8 mouse cellular contexts compared by ENCODE assay signal in genomic region chr16:18210701-18211416, GRCm38 (mm10). TPM values are rescaled to one million over a fixed set of nuclear protein-coding genes. Genes with fewer than 3 reads are reported as not detected.
DNase-seq lines count a peak whose midpoint lies in the region; ATAC-seq and TF ChIP-seq lines count a peak whose summit lies in the region.

No protein-coding gene starts in this region.

- 17% methylated on average over 8 of the region's 8 CpGs for WGBS in lung, embryonic 14.5 days

- DNase-seq in heart, adult 18-20 months, result peak; percentile 45 to 81
- DNase-seq in heart, adult 9 months (ENCODE audit: low spot score in 2 of 2), result no peak
- peak; percentile 74 for DNase-seq in cerebellum, adult 11 months
- peak; percentile 79 to 83 for DNase-seq in kidney, postnatal 4 days
- peak; percentile 80 for DNase-seq in lung, embryonic 14.5 days
- DNase-seq in right cerebral cortex, postnatal 4 days, result peak; percentile 70

- ATAC-seq in granulocyte monocyte progenitor cell, adult 5-6 weeks (replicated peaks; ENCODE audit: poor library complexity, severe bottlenecking), result peak; percentile 78
- ATAC-seq in lung, embryonic 14.5 days (ENCODE audit: insufficient read depth), result no peak

- H3K36me3 ChIP-seq in ES-Bruce4 (ENCODE audit: control insufficient read depth, insufficient read depth, low read length, poor library complexity, severe bottlenecking), result no peaks in the 10 kb centered on the region
- no peaks in the 10 kb centered on the region for H3K36me3 ChIP-seq in lung, embryonic 14.5 days (ENCODE audit: insufficient read depth)

- no peak overlapping the region for H3K9ac ChIP-seq in ES-Bruce4 (ENCODE audit: low read depth, poor library complexity, severe bottlenecking)
- H3K9ac ChIP-seq in lung, embryonic 14.5 days, result no peak overlapping the region

- peak; percentile 84 for TF ChIP-seq CTCF in ES-Bruce4 (IDR thresholded peaks at IDR 0.05; ENCODE audit: low read depth, low read length)
- TF ChIP-seq CTCF in lung, embryonic 14.5 days (IDR thresholded peaks at IDR 0.05; ENCODE audit: low read depth), result peak; percentile 88

- H3K4me3 ChIP-seq in ES-Bruce4 (ENCODE audit: low read depth, low read length), result no peak overlapping the region
- H3K4me3 ChIP-seq in lung, embryonic 14.5 days (ENCODE audit: low read depth, low read length), result no peak overlapping the region

- no peak for TF ChIP-seq POLR2A in ES-Bruce4 (IDR thresholded peaks at IDR 0.05; ENCODE audit: insufficient read depth, low read length)

- no peak overlapping the region for H3K27ac ChIP-seq in ES-Bruce4 (ENCODE audit: insufficient read depth, low read length)
- no peak overlapping the region for H3K27ac ChIP-seq in lung, embryonic 14.5 days (ENCODE audit: low read depth)

- H3K9me3 ChIP-seq in ES-Bruce4 (replicated peaks; ENCODE audit: control insufficient read depth, insufficient read depth, low read length, poor library complexity, severe bottlenecking), result no peaks in the 10 kb centered on the region
- no peaks in the 10 kb centered on the region for H3K9me3 ChIP-seq in lung, embryonic 14.5 days (ENCODE audit: low read depth, low read length)

- no peak for TF ChIP-seq EP300 in ES-Bruce4 (IDR thresholded peaks at IDR 0.05; ENCODE audit: insufficient read depth, low read depth, low read length)

- H3K4me2 ChIP-seq in lung, embryonic 14.5 days, result no peak overlapping the region

- no peaks in the 10 kb centered on the region for H3K4me1 ChIP-seq in ES-Bruce4 (ENCODE audit: control insufficient read depth, insufficient read depth, low read length)
- H3K4me1 ChIP-seq in lung, embryonic 14.5 days (ENCODE audit: insufficient read depth), result no peaks in the 10 kb centered on the region

- H3K27me3 ChIP-seq in ES-Bruce4 (ENCODE audit: control insufficient read depth, insufficient read depth, low read length, poor library complexity, severe bottlenecking), result no peaks in the 10 kb centered on the region
- no peaks in the 10 kb centered on the region; the same call in 1 of the 2 replicates for H3K27me3 ChIP-seq in lung, embryonic 14.5 days (ENCODE audit: insufficient read depth, low read length)

RNA-seq across cellular contexts. Expression of gene Ccdc188, which starts 6.8 kb away (rescaled TPM):
- total RNA-seq in heart, adult 18-20 months (2021), result not detected
- not detected in 2 replicates for polyA plus RNA-seq in ES-Bruce4 (2011; ENCODE audit: insufficient read depth, insufficient read length, low read depth, missing spikeins)
- total RNA-seq in granulocyte monocyte progenitor cell, adult 5-6 weeks (2014; fragmentation: Nextera tagmentation), result not detected in 2 replicates
- not detected in 2 replicates for total RNA-seq in granulocyte monocyte progenitor cell, adult 5-6 weeks (2017)
- polyA plus RNA-seq in lung, embryonic 14.5 days (2014; fragmentation: Nextera tagmentation; extraction: Ambion mirVana), result not detected in 2 replicates

RNA-seq across cellular contexts. Expression of gene Zdhhc8, which starts 24.1 kb away (rescaled TPM):
- 10 to 100 TPM; 18.1 to 25.1 TPM for total RNA-seq in heart, adult 18-20 months (2021)
- polyA plus RNA-seq in ES-Bruce4 (2011; ENCODE audit: insufficient read depth, insufficient read length, low read depth, missing spikeins), result 11.7 and 12.9 TPM in 2 replicates
- 9.7 and 11.4 TPM in 2 replicates for total RNA-seq in granulocyte monocyte progenitor cell, adult 5-6 weeks (2014; fragmentation: Nextera tagmentation)
- 2.3 and 3.6 TPM in 2 replicates for total RNA-seq in granulocyte monocyte progenitor cell, adult 5-6 weeks (2017)
- polyA plus RNA-seq in lung, embryonic 14.5 days (2014; fragmentation: Nextera tagmentation; extraction: Ambion mirVana), result 22.0 and 23.8 TPM in 2 replicates

RNA-seq across cellular contexts. Expression of gene Trmt2a, which starts 37.6 kb away (rescaled TPM):
- 10 to 100 TPM; 13.8 to 16.7 TPM for total RNA-seq in heart, adult 18-20 months (2021)
- 46.1 and 51.7 TPM in 2 replicates for polyA plus RNA-seq in ES-Bruce4 (2011; ENCODE audit: insufficient read depth, insufficient read length, low read depth, missing spikeins)
- total RNA-seq in granulocyte monocyte progenitor cell, adult 5-6 weeks (2014; fragmentation: Nextera tagmentation), result 153 and 177 TPM in 2 replicates
- 99.7 and 109 TPM in 2 replicates for total RNA-seq in granulocyte monocyte progenitor cell, adult 5-6 weeks (2017)
- polyA plus RNA-seq in lung, embryonic 14.5 days (2014; fragmentation: Nextera tagmentation; extraction: Ambion mirVana), result 74.1 and 81.3 TPM in 2 replicates

RNA-seq across cellular contexts. Expression of gene Ranbp1, which starts 37.7 kb away (rescaled TPM):
- total RNA-seq in heart, adult 18-20 months (2021), result 10 to 100 TPM; 36.3 to 42.5 TPM
- 500 and 515 TPM in 2 replicates for polyA plus RNA-seq in ES-Bruce4 (2011; ENCODE audit: insufficient read depth, insufficient read length, low read depth, missing spikeins)
- 485 and 506 TPM in 2 replicates for total RNA-seq in granulocyte monocyte progenitor cell, adult 5-6 weeks (2014; fragmentation: Nextera tagmentation)
- total RNA-seq in granulocyte monocyte progenitor cell, adult 5-6 weeks (2017), result 446 and 556 TPM in 2 replicates
- polyA plus RNA-seq in lung, embryonic 14.5 days (2014; fragmentation: Nextera tagmentation; extraction: Ambion mirVana), result 776 and 804 TPM in 2 replicates

RNA-seq across cellular contexts. Expression of gene Gm49776, which starts 47.3 kb away (rescaled TPM):
- not detected for total RNA-seq in heart, adult 18-20 months (2021)
- not detected in 2 replicates for polyA plus RNA-seq in ES-Bruce4 (2011; ENCODE audit: insufficient read depth, insufficient read length, low read depth, missing spikeins)
- total RNA-seq in granulocyte monocyte progenitor cell, adult 5-6 weeks (2014; fragmentation: Nextera tagmentation), result 2.1 TPM in 1 of 2 replicates, not detected in the other
- total RNA-seq in granulocyte monocyte progenitor cell, adult 5-6 weeks (2017), result not detected in 2 replicates
- 1.5 and 2.5 TPM in 2 replicates for polyA plus RNA-seq in lung, embryonic 14.5 days (2014; fragmentation: Nextera tagmentation; extraction: Ambion mirVana)

Comparison
In these comparisons a context has a peak if more than half of its experiments do, and no peak if none do; other contexts are left out.
1. DNase-seq: peak in heart, adult 18-20 months (2 of 2), cerebellum, adult 11 months (single experiment), kidney, postnatal 4 days (2 of 2), lung, embryonic 14.5 days (single experiment) and right cerebral cortex, postnatal 4 days (single experiment); none in heart, adult 9 months (0 of 2).
2. RNA of gene Trmt2a, which starts 37.6 kb away (total RNA-seq): 99.7 to 177 TPM in granulocyte monocyte progenitor cell, adult 5-6 weeks; 13.8 to 16.7 TPM in heart, adult 18-20 months; every median in the first group is over 4 times any median in the second.